Comparison of ENCODE assay signal across 13 mouse cellular contexts in the genomic region with DNA sequence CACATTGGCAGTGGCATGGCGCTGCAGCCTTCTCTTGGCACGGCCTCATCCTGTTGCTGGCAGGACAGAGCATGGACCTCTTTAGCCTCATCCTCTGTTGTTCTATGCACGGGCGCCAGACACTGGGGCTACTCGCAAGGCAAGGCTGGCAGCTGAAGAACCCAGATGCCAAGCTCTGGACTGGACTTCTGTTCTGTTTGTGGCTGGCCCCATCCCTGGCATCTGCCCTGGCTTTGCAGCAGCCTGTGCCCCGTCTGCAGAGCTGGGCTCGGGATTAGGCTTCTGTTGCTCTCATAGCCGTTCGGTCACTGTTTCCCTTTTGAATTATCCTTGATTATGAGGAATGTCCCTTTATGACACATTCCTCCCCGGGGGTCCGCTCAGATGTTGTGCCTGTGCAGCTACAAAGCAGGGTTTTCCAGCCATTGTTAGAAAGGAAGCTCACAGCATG.
DNase-seq lines count a peak whose midpoint lies in the region; ATAC-seq and TF ChIP-seq lines count a peak whose summit lies in the region.
"Had no signal": no experiment of that assay in that cellular context is flagged by ENCODE, and none has a peak within 500 bp of the region (broad histone marks: within the 10 kb centered on the region; RNA-seq: fewer than 3 reads in every experiment).

No protein-coding gene starts in this region.

- WGBS in hindbrain, embryonic 14.5 days, result 50% methylated on average over 11 of the region's 11 CpGs
- WGBS in hindbrain, embryonic 10.5 days, result 64% methylated on average over 11 of the region's 11 CpGs
- WGBS in forebrain, postnatal 0 days, result 39% methylated on average over 11 of the region's 11 CpGs
- 44% methylated on average over 11 of the region's 11 CpGs for WGBS in midbrain, embryonic 14.5 days
- 78% methylated on average over 11 of the region's 11 CpGs for WGBS in kidney, embryonic 14.5 days

- no peak overlapping the region for H3K9ac ChIP-seq in hindbrain, embryonic 14.5 days
- no peak overlapping the region for H3K9ac ChIP-seq in forebrain, postnatal 0 days
- H3K9ac ChIP-seq in midbrain, embryonic 14.5 days (replicated peaks; ENCODE audit: low read length), result no peak overlapping the region
- no peak overlapping the region for H3K9ac ChIP-seq in kidney, embryonic 14.5 days (ENCODE audit: low read depth, low read length)

- H3K36me3 ChIP-seq in hindbrain, embryonic 14.5 days (replicated peaks; ENCODE audit: control insufficient read depth, insufficient read depth), result no peaks in the 10 kb centered on the region
- no peaks in the 10 kb centered on the region for H3K36me3 ChIP-seq in hindbrain, embryonic 10.5 days
- H3K36me3 ChIP-seq in forebrain, postnatal 0 days (ENCODE audit: insufficient read depth), result no peaks in the 10 kb centered on the region
- no peaks in the 10 kb centered on the region for H3K36me3 ChIP-seq in midbrain, embryonic 14.5 days (ENCODE audit: control insufficient read depth, insufficient read depth, low read length)
- no peaks in the 10 kb centered on the region for H3K36me3 ChIP-seq in kidney, embryonic 14.5 days (ENCODE audit: control insufficient read depth, insufficient read depth, low read length)

- H3K4me1 ChIP-seq in hindbrain, embryonic 14.5 days (replicated peaks; ENCODE audit: control insufficient read depth, insufficient read depth, low read length), result peaks cover 11% of the 10 kb centered on the region; the same call in 1 of the 2 replicates
- H3K4me1 ChIP-seq in hindbrain, embryonic 10.5 days (replicated peaks), result peaks cover 8% of the 10 kb centered on the region
- H3K4me1 ChIP-seq in forebrain, postnatal 0 days (ENCODE audit: insufficient read depth), result no peaks in the 10 kb centered on the region
- 0 out of 2 replicates have a peak, but pooled peaks cover 4% of the 10 kb centered on the region for H3K4me1 ChIP-seq in midbrain, embryonic 14.5 days (ENCODE audit: control insufficient read depth, insufficient read depth, low read length)
- no peaks in the 10 kb centered on the region for H3K4me1 ChIP-seq in kidney, embryonic 14.5 days (ENCODE audit: control insufficient read depth, insufficient read depth, low read length)
- H3K4me1 ChIP-seq: megakaryocyte, embryonic 14.5 days had no signal

- no peak overlapping the region for H3K27ac ChIP-seq in hindbrain, embryonic 14.5 days
- no peak overlapping the region for H3K27ac ChIP-seq in hindbrain, embryonic 10.5 days
- no peak overlapping the region for H3K27ac ChIP-seq in forebrain, postnatal 0 days (ENCODE audit: low read depth, low read length)
- H3K27ac ChIP-seq in midbrain, embryonic 14.5 days (replicated peaks; ENCODE audit: low read depth, low read length), result no peak overlapping the region
- H3K27ac ChIP-seq in kidney, embryonic 14.5 days (ENCODE audit: low read depth, low read length), result no peak overlapping the region

- peak; percentile 60; the same call in 1 of the 2 replicates for ATAC-seq in hindbrain, embryonic 14.5 days (ENCODE audit: low FRiP score)
- ATAC-seq in forebrain, postnatal 0 days, result peak; percentile 82
- ATAC-seq in midbrain, embryonic 14.5 days (ENCODE audit: low FRiP score, low TSS enrichment), result peak; percentile 40; the same call in 1 of the 2 replicates
- no peak for ATAC-seq in kidney, embryonic 14.5 days (ENCODE audit: low FRiP score, low TSS enrichment)
- ATAC-seq: CD4-positive, CD25-positive, alpha-beta regulatory T cell, adult 4 months had no signal

- H3K27me3 ChIP-seq in hindbrain, embryonic 14.5 days (ENCODE audit: control insufficient read depth, insufficient read depth, low read length), result no peaks in the 10 kb centered on the region
- no peaks in the 10 kb centered on the region for H3K27me3 ChIP-seq in hindbrain, embryonic 10.5 days (ENCODE audit: insufficient read depth, poor library complexity, severe bottlenecking)
- H3K27me3 ChIP-seq in forebrain, postnatal 0 days (ENCODE audit: insufficient read depth, low read length), result no peaks in the 10 kb centered on the region
- no peaks in the 10 kb centered on the region for H3K27me3 ChIP-seq in midbrain, embryonic 14.5 days (ENCODE audit: control insufficient read depth, insufficient read depth, low read length)
- H3K27me3 ChIP-seq in kidney, embryonic 14.5 days (ENCODE audit: control insufficient read depth, insufficient read depth, low read length), result no peaks in the 10 kb centered on the region
- H3K27me3 ChIP-seq: megakaryocyte, embryonic 14.5 days had no signal

- 0 out of 2 replicates have a peak overlapping the region, but pooled peaks have one; percentile 7 for H3K4me2 ChIP-seq in hindbrain, embryonic 14.5 days (replicated peaks)
- peak overlapping the region; percentile 4; the same call in 1 of the 2 replicates for H3K4me2 ChIP-seq in forebrain, postnatal 0 days (ENCODE audit: low read depth)
- H3K4me2 ChIP-seq in midbrain, embryonic 14.5 days (ENCODE audit: low read length), result no peak overlapping the region
- H3K4me2 ChIP-seq in kidney, embryonic 14.5 days (replicated peaks; ENCODE audit: low read depth, low read length), result no peak overlapping the region

- no peaks in the 10 kb centered on the region for H3K9me3 ChIP-seq in hindbrain, embryonic 14.5 days (ENCODE audit: control insufficient read depth, low read length)
- no peaks in the 10 kb centered on the region for H3K9me3 ChIP-seq in hindbrain, embryonic 10.5 days
- H3K9me3 ChIP-seq in forebrain, postnatal 0 days (ENCODE audit: low read length), result no peaks in the 10 kb centered on the region
- no peaks in the 10 kb centered on the region for H3K9me3 ChIP-seq in midbrain, embryonic 14.5 days (ENCODE audit: control insufficient read depth, low read length)
- no peaks in the 10 kb centered on the region for H3K9me3 ChIP-seq in kidney, embryonic 14.5 days (ENCODE audit: control insufficient read depth, low read length)
- H3K9me3 ChIP-seq: megakaryocyte, embryonic 14.5 days had no signal

- no peak overlapping the region for H3K4me3 ChIP-seq in hindbrain, embryonic 14.5 days (replicated peaks; ENCODE audit: low read length)
- no peak overlapping the region for H3K4me3 ChIP-seq in hindbrain, embryonic 10.5 days
- H3K4me3 ChIP-seq in forebrain, postnatal 0 days (ENCODE audit: low read depth, low read length), result 0 out of 2 replicates have a peak overlapping the region, but pooled peaks have one; percentile 1
- no peak overlapping the region for H3K4me3 ChIP-seq in midbrain, embryonic 14.5 days (replicated peaks; ENCODE audit: low read depth, low read length)
- H3K4me3 ChIP-seq in kidney, embryonic 14.5 days (ENCODE audit: low read length), result no peak overlapping the region
- H3K4me3 ChIP-seq: megakaryocyte, embryonic 14.5 days had no signal

- no peak for TF ChIP-seq CTCF in forebrain, postnatal 0 days (IDR thresholded peaks at IDR 0.05; ENCODE audit: low read depth)

- no peak for DNase-seq in hindbrain, embryonic 14.5 days (ENCODE audit: low spot score)
- no peak for DNase-seq in hindbrain, embryonic 10.5 days (ENCODE audit: low spot score)
- DNase-seq in cerebellum, adult 11-12 months, result peak; percentile 18
- DNase-seq in forebrain, postnatal 0 days, result peak; percentile 32
- DNase-seq in midbrain, embryonic 14.5 days, result peak; percentile 50
- no peak for DNase-seq in heart, adult 9 months (ENCODE audit: low spot score in 2 of 2)
- DNase-seq in adrenal gland, adult 2 months, result no peak
- DNase-seq: heart, postnatal 4 days; right cerebral cortex, postnatal 14 days; thymus, adult 2 months had no signal

Comparison
In these comparisons a context has a peak if more than half of its experiments do, and no peak if none do; other contexts are left out.
1. DNase-seq: peak in cerebellum, adult 11-12 months (single experiment), forebrain, postnatal 0 days (single experiment) and midbrain, embryonic 14.5 days (single experiment); none in hindbrain, embryonic 14.5 days (single experiment), hindbrain, embryonic 10.5 days (single experiment), heart, adult 9 months (0 of 2) and adrenal gland, adult 2 months (single experiment).
2. H3K4me2 ChIP-seq: peak in hindbrain, embryonic 14.5 days (single experiment) and forebrain, postnatal 0 days (single experiment); none in midbrain, embryonic 14.5 days (single experiment) and kidney, embryonic 14.5 days (single experiment).